8 mouse cellular contexts compared by ENCODE assay signal in genomic region chr8:83607661-83608397, GRCm38 (mm10). TPM values are rescaled to one million over a fixed set of nuclear protein-coding genes. Genes with fewer than 3 reads are reported as not detected.
A peak's percentile ranks its signal among the peaks of the same experiment; 100 is the strongest.
DNase-seq lines count a peak whose midpoint lies in the region; ATAC-seq lines count a peak whose summit lies in the region.

Tecr (minus strand) TSS chr8:83607971.
Dnajb1 (plus strand) TSS chr8:83608193.

- peak within 1 kb of the TSS; percentile 91 for H3K27ac ChIP-seq in brown adipose tissue, adult 24 weeks (replicated peaks; ENCODE audit: low read depth, low read length)
- peak within 1 kb of the TSS; percentile 99 for H3K27ac ChIP-seq in heart, embryonic 13.5 days (replicated peaks)
- peak within 1 kb of the TSS; percentile 100 for H3K27ac ChIP-seq in liver, embryonic 12.5 days
- peak within 1 kb of the TSS; percentile 97 for H3K27ac ChIP-seq in stomach, embryonic 15.5 days

- peak; percentile 100 for DNase-seq in CD4-positive, CD25-positive, alpha-beta regulatory T cell, adult 2 months (ENCODE audit: low read depth, low spot score)
- peak; percentile 79 for DNase-seq in fat pad, adult 2 months (ENCODE audit: extremely low read depth, low read depth, low spot score)
- DNase-seq in kidney, postnatal 10 days = peak; percentile 100
- peak; percentile 99 to 100 for DNase-seq in natural killer cell, adult 2 months (ENCODE audit: low spot score in 2 of 2)

- H3K9me3 ChIP-seq in heart, embryonic 13.5 days = no peaks in the 10 kb centered on the region
- no peaks in the 10 kb centered on the region for H3K9me3 ChIP-seq in liver, embryonic 12.5 days (replicated peaks)
- no peaks in the 10 kb centered on the region for H3K9me3 ChIP-seq in stomach, embryonic 15.5 days

- peaks cover 36% of the 10 kb centered on the region for H3K36me3 ChIP-seq in heart, embryonic 13.5 days
- H3K36me3 ChIP-seq in liver, embryonic 12.5 days = peaks cover 41% of the 10 kb centered on the region
- H3K36me3 ChIP-seq in stomach, embryonic 15.5 days = peaks cover 26% of the 10 kb centered on the region

- peak; percentile 94 for ATAC-seq in heart, embryonic 13.5 days (ENCODE audit: extremely low read depth, insufficient number of reproducible peaks, low FRiP score, low TSS enrichment)
- ATAC-seq in liver, embryonic 12.5 days = peak; percentile 93
- peak; percentile 94 for ATAC-seq in stomach, embryonic 15.5 days (ENCODE audit: insufficient read depth, low FRiP score, low read depth)

- no peaks in the 10 kb centered on the region for H3K27me3 ChIP-seq in heart, embryonic 13.5 days (replicated peaks)
- no peaks in the 10 kb centered on the region for H3K27me3 ChIP-seq in liver, embryonic 12.5 days (replicated peaks)
- no peaks in the 10 kb centered on the region for H3K27me3 ChIP-seq in stomach, embryonic 15.5 days (replicated peaks)

- H3K4me3 ChIP-seq in brown adipose tissue, adult 24 weeks (ENCODE audit: insufficient read depth, low read depth, low read length) = peak within 1 kb of the TSS; percentile 79
- peak within 1 kb of the TSS; percentile 93 for H3K4me3 ChIP-seq in heart, embryonic 13.5 days
- peak within 1 kb of the TSS; percentile 92 for H3K4me3 ChIP-seq in liver, embryonic 12.5 days
- H3K4me3 ChIP-seq in stomach, embryonic 15.5 days (replicated peaks) = peak within 1 kb of the TSS; percentile 89

- WGBS in heart, embryonic 13.5 days = under 1% methylated on average over 69 of the region's 69 CpGs
- under 1% methylated on average over 69 of the region's 69 CpGs for WGBS in liver, embryonic 12.5 days (ENCODE audit: insufficient replicate concordance)
- under 1% methylated on average over 57 of the region's 69 CpGs for WGBS in stomach, embryonic 15.5 days

- peak within 1 kb of the TSS; percentile 97 for H3K4me2 ChIP-seq in heart, embryonic 13.5 days
- H3K4me2 ChIP-seq in liver, embryonic 12.5 days = peak within 1 kb of the TSS; percentile 91
- peak within 1 kb of the TSS; percentile 78 for H3K4me2 ChIP-seq in stomach, embryonic 15.5 days

- H3K4me1 ChIP-seq in brown adipose tissue, adult 24 weeks (ENCODE audit: control insufficient read depth, insufficient read depth, insufficient read length, low read length) = peaks cover 6% of the 10 kb centered on the region; the same call in 1 of the 2 replicates
- H3K4me1 ChIP-seq in heart, embryonic 13.5 days = peaks cover 31% of the 10 kb centered on the region
- peaks cover 65% of the 10 kb centered on the region for H3K4me1 ChIP-seq in liver, embryonic 12.5 days
- peaks cover 19% of the 10 kb centered on the region for H3K4me1 ChIP-seq in stomach, embryonic 15.5 days

- peak within 1 kb of the TSS; percentile 97 for H3K9ac ChIP-seq in heart, embryonic 13.5 days
- peak within 1 kb of the TSS; percentile 98 for H3K9ac ChIP-seq in liver, embryonic 12.5 days
- peak within 1 kb of the TSS; percentile 75 for H3K9ac ChIP-seq in stomach, embryonic 15.5 days

RNA-seq across cellular contexts. Expression of gene Tecr, which starts in this region (rescaled TPM):
- 552 and 608 TPM in 2 replicates for polyA plus RNA-seq in brown adipose tissue, adult 24 weeks (2012; ENCODE audit: insufficient read depth, insufficient read length, missing spikeins)
- polyA plus RNA-seq in heart, embryonic 13.5 days (2015; fragmentation: Nextera tagmentation; extraction: Ambion mirVana) = 438 and 474 TPM in 2 replicates
- polyA plus RNA-seq in liver, embryonic 12.5 days (2016; fragmentation: Nextera tagmentation; extraction: Ambion mirVana) = 371 and 378 TPM in 2 replicates
- 561 and 565 TPM in 2 replicates for polyA plus RNA-seq in stomach, embryonic 15.5 days (2015; fragmentation: Nextera tagmentation; extraction: Ambion mirVana)

RNA-seq across cellular contexts. Expression of gene Dnajb1, which starts in this region (rescaled TPM):
- polyA plus RNA-seq in brown adipose tissue, adult 24 weeks (2012; ENCODE audit: insufficient read depth, insufficient read length, missing spikeins) = 25.0 and 50.3 TPM in 2 replicates
- 41.4 and 47.4 TPM in 2 replicates for polyA plus RNA-seq in heart, embryonic 13.5 days (2015; fragmentation: Nextera tagmentation; extraction: Ambion mirVana)
- polyA plus RNA-seq in liver, embryonic 12.5 days (2016; fragmentation: Nextera tagmentation; extraction: Ambion mirVana) = 65.1 and 69.8 TPM in 2 replicates
- polyA plus RNA-seq in stomach, embryonic 15.5 days (2015; fragmentation: Nextera tagmentation; extraction: Ambion mirVana) = 55.1 and 62.6 TPM in 2 replicates

Comparison
In these comparisons a context has a peak if more than half of its experiments do, and no peak if none do; other contexts are left out.
1. Peak in every context shown above with its lines: DNase-seq, ATAC-seq, H3K4me3 ChIP-seq and H3K27ac ChIP-seq.